Mouse (Mus musculus) forebrain, embryonic 11.5 days (tissue): Measurements from ENCODE around the gene Cmas. TPM values are rescaled to one million over a fixed set of nuclear protein-coding genes. Genes with fewer than 3 reads are reported as not detected.

ENCODE experiments used
- ATAC-seq: fragments of 200-750 bp; cut with Nextera tagmentation; replicated peaks from 2 replicates; pipeline ENCODE4 v1.8.0; 2017; ENCODE audit warnings: moderate TSS enrichment; ENCODE audit not compliant: low FRiP score
- DNase-seq: peaks from one replicate; pipeline ENCODE4 v3.0.0-alpha.2; 2017; ENCODE audit warnings: low spot score
- H3K27ac ChIP-seq: fragments of 300-500 bp; sonication (generic); 2 replicates; pipeline ENCODE4 v1.5.1; 2014; ENCODE audit warnings: low read depth, low read length
- H3K27me3 ChIP-seq: fragments of 300-500 bp; sonication (generic); 2 replicates; pipeline ENCODE4 v1.6.1; 2014; ENCODE audit warnings: mild to moderate bottlenecking, low read length, mixed read lengths; ENCODE audit not compliant: control insufficient read depth, insufficient read depth
- H3K36me3 ChIP-seq: fragments of 300-500 bp; sonication (generic); 2 replicates; pipeline ENCODE4 v1.6.1; 2014; ENCODE audit warnings: mild to moderate bottlenecking, low read length, moderate library complexity, mixed read lengths; ENCODE audit not compliant: control insufficient read depth, insufficient read depth
- H3K4me1 ChIP-seq: fragments of 300-500 bp; sonication (generic); replicated peaks from 2 replicates; pipeline ENCODE4 v1.6.1; 2014; ENCODE audit warnings: low read length, mixed read lengths; ENCODE audit not compliant: control insufficient read depth, insufficient read depth
- H3K4me2 ChIP-seq: fragments of 300-500 bp; sonication (generic); 2 replicates; pipeline ENCODE4 v1.6.1; 2014; ENCODE audit warnings: low read depth, mild to moderate bottlenecking, low read length, moderate library complexity, mixed read lengths; ENCODE audit not compliant: severe bottlenecking
- H3K4me3 ChIP-seq: fragments of 300-500 bp; sonication (generic); 2 replicates; pipeline ENCODE4 v1.5.1; 2014; ENCODE audit warnings: low read depth, low read length
- H3K9ac ChIP-seq: fragments of 300-500 bp; sonication (generic); 2 replicates; pipeline ENCODE4 v1.6.1; 2014; ENCODE audit warnings: low read length
- H3K9me3 ChIP-seq: fragments of 300-500 bp; sonication (generic); 2 replicates; pipeline ENCODE4 v1.6.1; 2016; ENCODE audit warnings: low read length, mixed read lengths; ENCODE audit not compliant: control insufficient read depth
- WGBS: fragments of 180-500 bp; shearing (Covaris S2); extraction: QIAGEN DNeasy Blood & Tissue Kit; methylation state at CpG from one replicate; pipeline ENCODE4 v1.1.7; 2014; 5-methylcytosine and 5-hydroxymethylcytosine counted together
- polyA plus RNA-seq: library from polyadenylated mRNA; unstranded; fragments of >200 nt; fragmentation: Nextera tagmentation; extraction: Ambion mirVana; gene quantifications from 2 replicates; pipeline ENCODE4 v1.2.1, GENCODE M21; 2014

Cmas gene
- polyA plus RNA-seq, 1 experiment from 2014 or later = 103 TPM

GRCm38 (mm10) chr6:142758562-142758961 is 2.1 kb downstream of the Cmas start:
- peak; percentile 35 for DNase-seq
- Histone ChIP-seq H3K27me3 (no peaks in the 10 kb centered on the region; the same call in 1 of the 2 replicates), H3K36me3 (no peaks in the 10 kb centered on the region), H3K9ac (no peak overlapping the region), H3K4me1 (peaks cover 6% of the 10 kb centered on the region), H3K4me3 (no peak overlapping the region), H3K9me3 (no peaks in the 10 kb centered on the region), H3K4me2 (peak overlapping the region; percentile 11; the same call in 1 of the 2 replicates), H3K27ac (no peak overlapping the region)
- 91% methylated on average over 6 of the region's 6 CpGs for WGBS
- ATAC-seq = no peak

DNA sequence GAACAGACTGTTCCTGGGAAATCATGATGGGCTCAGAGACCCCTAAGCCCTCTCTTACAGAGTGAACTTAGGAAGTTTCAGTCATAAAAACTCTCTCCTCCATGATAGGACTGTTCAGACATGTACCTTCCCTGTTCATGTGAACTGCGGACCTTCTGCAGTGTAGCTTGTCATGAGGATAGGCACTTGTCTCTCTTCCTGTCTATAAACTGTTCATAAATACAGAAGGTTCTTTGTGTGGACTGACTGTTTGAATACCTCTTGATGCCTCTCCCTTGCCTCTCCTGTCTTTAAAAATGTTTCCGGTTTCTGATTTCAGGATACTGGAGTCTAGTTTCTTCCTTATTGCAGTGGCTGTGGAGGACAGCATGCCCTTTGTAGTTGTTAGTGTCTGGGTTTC is 3.1 kb downstream of the Cmas start:
- Histone ChIP-seq H3K27me3 (no peaks in the 10 kb centered on the region; the same call in 1 of the 2 replicates), H3K4me2 (no peak overlapping the region), H3K27ac (no peak overlapping the region), H3K9me3 (no peaks in the 10 kb centered on the region), H3K4me1 (peaks cover 6% of the 10 kb centered on the region), H3K9ac (no peak overlapping the region), H3K4me3 (no peak overlapping the region), H3K36me3 (no peaks in the 10 kb centered on the region; the same call in 1 of the 2 replicates)
- 97% methylated on average over 2 of the region's 2 CpGs for WGBS
- DNase-seq = no peak
- no peak for ATAC-seq

GRCm38 (mm10) chr6:142764933-142765332 is 8.4 kb downstream of the Cmas start:
- Histone ChIP-seq H3K9ac (no peak overlapping the region), H3K27ac (no peak overlapping the region), H3K4me3 (no peak overlapping the region), H3K36me3 (peaks cover 7% of the 10 kb centered on the region; the same call in 1 of the 2 replicates), H3K4me2 (no peak overlapping the region), H3K4me1 (no peaks in the 10 kb centered on the region), H3K27me3 (no peaks in the 10 kb centered on the region), H3K9me3 (no peaks in the 10 kb centered on the region)
- DNase-seq = peak; percentile 38
- no peak for ATAC-seq
- WGBS = 80% methylated on average over 2 of the region's 2 CpGs

DNA sequence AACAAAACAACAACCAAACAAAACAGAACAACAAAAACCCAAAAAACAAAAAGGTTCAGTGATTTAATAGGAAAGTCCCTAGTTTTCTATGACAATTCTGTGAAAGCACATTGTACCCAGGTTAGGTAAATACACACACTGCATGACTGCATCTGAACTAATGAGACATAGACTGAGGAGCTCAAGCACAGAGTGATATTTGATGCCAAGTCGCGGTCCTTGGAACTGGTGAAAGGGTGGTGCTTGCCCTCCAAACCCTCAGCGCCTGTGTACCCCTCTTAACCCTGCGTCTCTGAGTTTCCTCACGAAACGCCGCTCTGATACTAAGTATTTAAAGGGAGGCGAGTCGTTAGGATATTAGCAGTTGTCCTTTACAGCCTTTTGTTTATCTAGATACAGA is 10.8 kb downstream of the Cmas start:
- ATAC-seq (no peak), DNase-seq (peak; percentile 10)
- H3K36me3 ChIP-seq = peaks cover 7% of the 10 kb centered on the region; the same call in 1 of the 2 replicates
- no peak overlapping the region for H3K4me2 ChIP-seq
- H3K9me3 ChIP-seq = no peaks in the 10 kb centered on the region
- no peaks in the 10 kb centered on the region for H3K27me3 ChIP-seq
- H3K4me1 ChIP-seq = no peaks in the 10 kb centered on the region
- H3K9ac ChIP-seq = no peak overlapping the region
- WGBS = 94% methylated on average over 9 of the region's 9 CpGs
- no peak overlapping the region for H3K27ac ChIP-seq
- H3K4me3 ChIP-seq = no peak overlapping the region

GRCm38 (mm10) chr6:142769896-142770295 is 13.4 kb downstream of the Cmas start:
- ATAC-seq = no peak
- WGBS = 87% methylated on average over 3 of the region's 3 CpGs
- Histone ChIP-seq H3K9me3 (no peaks in the 10 kb centered on the region), H3K4me3 (no peak overlapping the region), H3K27me3 (no peaks in the 10 kb centered on the region), H3K36me3 (peaks cover 15% of the 10 kb centered on the region), H3K27ac (no peak overlapping the region), H3K4me2 (no peak overlapping the region), H3K4me1 (no peaks in the 10 kb centered on the region), H3K9ac (no peak overlapping the region)
- peak; percentile 34 for DNase-seq

GRCm38 (mm10) chr6:142771643-142772042 is 15.2 kb downstream of the Cmas start:
- Histone ChIP-seq H3K9me3 (no peaks in the 10 kb centered on the region), H3K36me3 (peaks cover 11% of the 10 kb centered on the region), H3K27me3 (no peaks in the 10 kb centered on the region), H3K4me3 (no peak overlapping the region), H3K4me1 (no peaks in the 10 kb centered on the region), H3K4me2 (no peak overlapping the region), H3K9ac (no peak overlapping the region), H3K27ac (no peak overlapping the region)
- 92% methylated on average over 4 of the region's 4 CpGs for WGBS
- ATAC-seq (no peak), DNase-seq (no peak)

GRCm38 (mm10) chr6:142773566-142773965 is 17.1 kb downstream of the Cmas start:
- Histone ChIP-seq H3K27ac (no peak overlapping the region), H3K27me3 (no peaks in the 10 kb centered on the region), H3K4me2 (no peak overlapping the region), H3K9me3 (no peaks in the 10 kb centered on the region), H3K4me3 (no peak overlapping the region), H3K9ac (no peak overlapping the region), H3K4me1 (no peaks in the 10 kb centered on the region), H3K36me3 (peaks cover 8% of the 10 kb centered on the region)
- DNase-seq = no peak
- WGBS = 91% methylated on average over 5 of the region's 5 CpGs
- no peak for ATAC-seq

DNA sequence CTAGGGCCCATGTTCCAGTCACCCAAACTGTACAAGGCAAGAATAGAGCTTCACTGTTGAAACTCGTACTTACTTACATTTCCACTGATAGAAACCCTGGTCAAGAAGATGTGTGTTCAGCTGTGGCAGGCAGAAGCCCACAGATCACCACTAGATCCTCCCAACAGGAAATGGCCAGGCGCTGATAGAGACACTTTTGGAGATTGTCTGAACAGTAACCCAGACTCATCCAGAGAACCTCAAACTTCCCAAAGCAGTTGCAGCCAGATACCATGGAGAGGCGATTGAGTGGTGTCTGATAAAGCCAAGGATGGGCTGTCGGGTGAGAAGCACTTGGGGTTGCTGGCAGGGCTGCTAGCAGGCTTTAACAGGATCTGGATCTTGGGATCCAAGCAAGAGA is 20.4 kb downstream of the Cmas start:
- Histone ChIP-seq H3K27me3 (no peaks in the 10 kb centered on the region), H3K9ac (no peak overlapping the region), H3K27ac (no peak overlapping the region), H3K4me1 (peaks cover 6% of the 10 kb centered on the region; the same call in 1 of the 2 replicates), H3K4me2 (no peak overlapping the region), H3K4me3 (no peak overlapping the region), H3K9me3 (no peaks in the 10 kb centered on the region), H3K36me3 (peaks cover 8% of the 10 kb centered on the region)
- WGBS = 86% methylated on average over 4 of the region's 4 CpGs
- DNase-seq (no peak), ATAC-seq (no peak)

DNA sequence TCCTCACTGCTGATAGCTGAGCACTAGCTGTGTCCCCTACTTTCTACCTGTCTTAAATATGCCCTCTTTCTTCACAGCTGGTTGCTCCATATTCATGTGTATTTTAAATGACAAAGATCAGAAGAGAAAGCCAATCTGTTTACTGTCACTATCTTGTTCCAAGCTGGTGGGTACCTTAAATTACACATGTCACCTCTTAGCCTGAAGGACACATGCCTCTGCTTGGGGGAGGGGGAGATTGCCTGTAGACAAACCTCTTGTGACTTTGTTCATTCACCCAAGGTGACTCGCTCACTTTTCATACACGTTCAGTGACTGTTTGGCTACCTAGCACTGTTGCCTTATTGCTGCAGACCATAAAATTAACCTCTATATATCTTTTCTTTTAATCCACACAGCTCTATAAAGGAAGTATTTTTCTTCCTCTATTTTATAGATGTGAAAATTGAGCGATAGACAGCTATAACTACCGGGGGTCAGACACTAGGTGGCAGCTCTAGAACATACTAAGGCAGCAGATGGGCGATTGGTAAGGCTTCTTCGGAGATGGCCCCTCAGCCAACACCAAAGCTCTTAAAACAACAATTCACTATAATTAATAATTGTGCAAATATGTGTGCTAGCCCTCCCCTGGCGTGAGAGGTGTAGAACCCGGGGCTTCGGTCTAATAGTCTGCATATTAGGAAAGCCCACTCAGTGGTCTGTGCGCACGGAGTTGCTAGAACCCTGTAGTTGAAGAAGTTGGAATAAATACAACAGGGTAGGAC is 22.7 kb downstream of the Cmas start:
- Histone ChIP-seq H3K9me3 (no peaks in the 10 kb centered on the region), H3K4me3 (no peak overlapping the region), H3K36me3 (no peaks in the 10 kb centered on the region; the same call in 1 of the 2 replicates), H3K27me3 (no peaks in the 10 kb centered on the region; the same call in 1 of the 2 replicates), H3K4me2 (no peak overlapping the region), H3K9ac (no peak overlapping the region), H3K4me1 (peaks cover 6% of the 10 kb centered on the region; the same call in 1 of the 2 replicates), H3K27ac (peak overlapping the region; percentile 37; the same call in 1 of the 2 replicates)
- ATAC-seq = peak; percentile 17
- peak; percentile 53 for DNase-seq
- WGBS = 56% methylated on average over 11 of the region's 11 CpGs
